Mouse (Mus musculus): Measurements from ENCODE around the gene Cnih3. TPM values are rescaled to one million over a fixed set of nuclear protein-coding genes. Genes with fewer than 3 reads are reported as not detected.

Cnih3 gene
- total RNA-seq, 2 experiments from 2014 or later: 0.10 TPM; not detected in 1

- intact Hi-C loops (cut with DNase I; ENCODE audit: low total_unique reads): no loop called here
- DNase-seq: no peak
Measured at GRCm38 (mm10) chr1:181440982-181441603, 88.7 kb downstream of the Cnih3 start.

- no peak for DNase-seq
- intact Hi-C loops (cut with DNase I; ENCODE audit: low total_unique reads): no loop called here
Measured at GRCm38 (mm10) chr1:181441654-181442241, 89.3 kb downstream of the Cnih3 start.

GRCm38 (mm10) chr1:181445041-181445440 is 92.6 kb downstream of the Cnih3 start:
- no peak for DNase-seq
- intact Hi-C loops (cut with DNase I; ENCODE audit: low total_unique reads): no loop called here

DNA sequence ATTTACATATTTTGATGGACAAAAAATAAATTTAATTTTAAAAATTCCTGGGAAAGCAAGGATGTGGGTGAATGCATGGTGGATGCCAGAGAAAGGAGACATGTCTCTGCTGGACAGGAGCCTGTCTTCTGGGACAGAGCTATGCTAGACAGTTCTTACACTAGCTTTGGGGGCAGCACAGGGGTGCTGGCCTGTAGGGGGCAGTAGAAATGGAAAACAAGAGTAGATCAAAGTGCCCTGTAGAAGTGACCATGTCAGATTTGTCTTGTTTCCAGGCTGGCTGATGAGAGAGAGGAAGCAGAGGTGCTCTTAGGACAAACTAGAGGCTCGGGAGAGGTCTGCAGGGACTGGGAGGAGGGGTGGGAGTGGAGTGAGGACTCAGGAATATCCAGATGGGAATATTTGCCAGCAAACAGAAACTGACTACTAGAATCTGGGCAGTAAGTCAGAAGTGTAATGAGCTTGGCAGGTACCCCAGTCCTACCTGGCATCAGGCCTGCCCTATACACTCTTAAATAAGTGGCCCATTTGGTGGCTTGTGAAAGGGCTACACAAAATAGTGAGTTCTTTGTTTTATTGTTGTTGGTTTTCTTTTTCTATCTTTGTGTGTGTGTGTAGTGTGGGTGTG is 93.3 kb downstream of the Cnih3 start:
- no peak for DNase-seq
- intact Hi-C loops (cut with DNase I; ENCODE audit: low total_unique reads): no loop called here

- intact Hi-C loops (cut with DNase I; ENCODE audit: low total_unique reads): no loop called here
- no peak for DNase-seq
Measured at GRCm38 (mm10) chr1:181446591-181447114, 94.2 kb downstream of the Cnih3 start.

GRCm38 (mm10) chr1:181447576-181447975 is 95.1 kb downstream of the Cnih3 start:
- intact Hi-C loops (cut with DNase I; ENCODE audit: low total_unique reads): no loop called here
- no peak for DNase-seq

GRCm38 (mm10) chr1:181448041-181448440 is 95.6 kb downstream of the Cnih3 start:
- DNase-seq: no peak
- intact Hi-C loops (cut with DNase I; ENCODE audit: low total_unique reads): no loop called here

GRCm38 (mm10) chr1:181453106-181453505 is 100.7 kb downstream of the Cnih3 start:
- DNase-seq: no peak
- intact Hi-C loops (cut with DNase I; ENCODE audit: low total_unique reads): no loop called here

DNA sequence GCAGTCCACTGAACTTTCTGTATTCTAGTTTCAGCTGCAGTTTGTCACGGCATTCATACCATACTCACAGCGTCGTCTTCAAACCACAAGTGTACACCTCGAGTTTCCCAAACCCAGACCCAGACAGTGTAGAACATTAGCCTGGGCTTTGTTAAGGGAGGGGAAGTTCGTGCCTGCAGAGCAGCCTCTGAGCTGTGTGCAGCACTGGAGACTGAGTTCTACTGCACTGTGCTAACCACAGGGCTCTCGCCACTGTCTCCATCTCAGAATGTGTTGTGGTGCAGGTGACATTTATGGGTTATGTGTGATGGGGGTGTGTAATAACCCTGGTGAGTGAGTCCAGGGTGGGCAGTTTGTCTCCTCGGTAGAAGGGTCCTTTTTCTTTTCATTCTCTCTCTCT is 104.5 kb downstream of the Cnih3 start:
- intact Hi-C loops (cut with DNase I; ENCODE audit: low total_unique reads): no loop called here
- no peak for DNase-seq

GRCm38 (mm10) chr1:181459431-181460105 is 107.1 kb downstream of the Cnih3 start:
- intact Hi-C loops (cut with DNase I; ENCODE audit: low total_unique reads): no loop called here

GRCm38 (mm10) chr1:181460283-181460682 is 107.9 kb downstream of the Cnih3 start:
- DNase-seq: no peak
- intact Hi-C loops (cut with DNase I; ENCODE audit: low total_unique reads): no loop called here

More at GRCm38 (mm10) chr1:181459431-181460105, 107.1 kb downstream of the Cnih3 start:
- no peak for DNase-seq

GRCm38 (mm10) chr1:181461484-181461883 is 109.1 kb downstream of the Cnih3 start:
- intact Hi-C loops (cut with DNase I; ENCODE audit: low total_unique reads): no loop called here
- no peak for DNase-seq

- intact Hi-C loops (cut with DNase I; ENCODE audit: low total_unique reads): no loop called here
- DNase-seq: no peak
Measured at GRCm38 (mm10) chr1:181462051-181462905, 109.8 kb downstream of the Cnih3 start.

GRCm38 (mm10) chr1:181462906-181463179 is 110.4 kb downstream of the Cnih3 start:
- intact Hi-C loops (cut with DNase I; ENCODE audit: low total_unique reads): no loop called here
- DNase-seq: no peak

- DNase-seq: no peak
- intact Hi-C loops (cut with DNase I; ENCODE audit: low total_unique reads): loop anchor here (2.0 kb wide), 1 partner anchor 80 kb away; no protein-coding TSS in a partner anchor
Measured at GRCm38 (mm10) chr1:181465027-181465426, 112.6 kb downstream of the Cnih3 start.

- DNase-seq: no peak
- intact Hi-C loops (cut with DNase I; ENCODE audit: low total_unique reads): no loop called here
Measured at GRCm38 (mm10) chr1:181466040-181466439, 113.6 kb downstream of the Cnih3 start.

- intact Hi-C loops (cut with DNase I; ENCODE audit: low total_unique reads): no loop called here
- no peak for DNase-seq
Measured at GRCm38 (mm10) chr1:181466601-181467320, 114.3 kb downstream of the Cnih3 start.

- intact Hi-C loops (cut with DNase I; ENCODE audit: low total_unique reads): no loop called here
- no peak for DNase-seq
Measured at GRCm38 (mm10) chr1:181467321-181467670, 114.9 kb downstream of the Cnih3 start.

GRCm38 (mm10) chr1:181469415-181469814 is 117.0 kb downstream of the Cnih3 start:
- DNase-seq: no peak
- intact Hi-C loops (cut with DNase I; ENCODE audit: low total_unique reads): no loop called here
